In genomic region chr4:109498476-109498875, GRCm38 (mm10) we compare ENCODE assay signal across 23 mouse cellular contexts. TPM values are rescaled to one million over a fixed set of nuclear protein-coding genes. Genes with fewer than 3 reads are reported as not detected.
"Had no signal": no experiment of that assay in that cellular context is flagged by ENCODE, and none has a peak within 500 bp of the region (broad histone marks: within the 10 kb centered on the region; RNA-seq: fewer than 3 reads in every experiment).

No protein-coding gene starts in this region.

- H3K9ac ChIP-seq: limb, embryonic 12.5 days; limb, embryonic 15.5 days; liver, embryonic 13.5 days had no signal

- H3K9me3 ChIP-seq: limb, embryonic 12.5 days; limb, embryonic 15.5 days; liver, embryonic 13.5 days had no signal

- H3K4me2 ChIP-seq: limb, embryonic 12.5 days; limb, embryonic 15.5 days; liver, embryonic 13.5 days; midbrain, embryonic 11.5 days had no signal

- ATAC-seq: lung, postnatal 0 days had no signal

- H3K27ac ChIP-seq: left cerebral cortex, adult 2 months; limb, embryonic 12.5 days; limb, embryonic 15.5 days; liver, embryonic 13.5 days had no signal

- DNase-seq: kidney, adult 2 months; kidney, postnatal 10 days; kidney, postnatal 36 days; layer of hippocampus, postnatal 36 days; left cerebral cortex, postnatal 4 days; liver, embryonic 13.5 days; midbrain, embryonic 14.5 days; thymus, adult 2 months; thymus, postnatal 14 days; thymus, postnatal 4 days had no signal

- H3K27me3 ChIP-seq: limb, embryonic 12.5 days; limb, embryonic 15.5 days had no signal

- H3K4me1 ChIP-seq: limb, embryonic 12.5 days; limb, embryonic 15.5 days had no signal

- H3K36me3 ChIP-seq: limb, embryonic 12.5 days; limb, embryonic 15.5 days; liver, embryonic 13.5 days had no signal

- H3K4me3 ChIP-seq: left cerebral cortex, adult 2 months; limb, embryonic 12.5 days; limb, embryonic 15.5 days; liver, embryonic 13.5 days had no signal

RNA-seq across cellular contexts. Expression of gene 4930522H14Rik, which starts 32.6 kb away (rescaled TPM):
- polyA plus RNA-seq: kidney, adult 2 months; kidney, embryonic 14.5 days; limb, embryonic 12.5 days; limb, embryonic 15.5 days; liver, embryonic 13.5 days; liver, embryonic 16.5 days; lung, postnatal 0 days; midbrain, embryonic 11.5 days; midbrain, embryonic 14.5 days; midbrain, postnatal 0 days; neural tube, embryonic 11.5 days; neural tube, embryonic 14.5 days; small intestine, adult 2 months; spleen, adult 2 months; stomach, embryonic 16.5 days; thymus, adult 2 months had no signal
